Mouse (Mus musculus) C2C12 (cell line): Measurements from ENCODE around the gene Grik4.

Experiments
- CEBPB ChIP-seq: IDR thresholded peaks from one replicate; pipeline ENCODE4 v1.6.1; 2011; ENCODE audit warnings: low read depth, mild to moderate bottlenecking, control low read depth, moderate library complexity
- CTCF ChIP-seq: IDR thresholded peaks from one replicate; pipeline ENCODE4 v1.5.1; 2011; ENCODE audit not compliant: control insufficient read depth, insufficient read depth, insufficient read length
- MAX ChIP-seq: IDR thresholded peaks from one replicate; pipeline ENCODE4 v1.6.1; 2011; ENCODE audit warnings: mild to moderate bottlenecking, control low read depth
- MYOD1 ChIP-seq: IDR thresholded peaks from one replicate; pipeline ENCODE4 v1.6.1; 2011; ENCODE audit warnings: low read depth; ENCODE audit not compliant: control insufficient read depth, insufficient read length
- MYOG ChIP-seq: IDR thresholded peaks from one replicate; pipeline ENCODE4 v1.6.1; 2011; ENCODE audit not compliant: control insufficient read depth, insufficient read length; ENCODE audit errors: extremely low read depth
- USF1 ChIP-seq: IDR thresholded peaks from one replicate; pipeline ENCODE4 v1.6.1; 2011; ENCODE audit warnings: low read depth, mild to moderate bottlenecking, control low read depth, moderate library complexity

- TF ChIP-seq CTCF, result no peak
- TF ChIP-seq MYOG, result no peak
- TF ChIP-seq CEBPB, result no peak
- no peak for TF ChIP-seq MAX
- TF ChIP-seq MYOD1, result no peak
- no peak for TF ChIP-seq USF1
Measured at GRCm38 (mm10) chr9:42791779-42792178, 152.5 kb downstream of the Grik4 start.
